Mouse (Mus musculus) adrenal gland, postnatal 4 days (tissue): Measurements from ENCODE around the gene Acvr2b. TPM values are rescaled to one million over a fixed set of nuclear protein-coding genes. Genes with fewer than 3 reads are reported as not detected.

Experiments
- DNase-seq, 2 experiments: peaks; one replicate each; pipeline ENCODE4 v3.0.0; 2021 to 2022; ENCODE audit warnings: low spot score in 2 of 2, mixed read lengths in 2 of 2
- total RNA-seq, 2 experiments: library from RNA; stranded (reverse); gene quantifications; 2 replicates each; pipeline ENCODE4 v1.2.3; 2021

Gene Acvr2b
- total RNA-seq, 2 experiments from 2014 or later: 15.6 to 17.6 TPM

DNA sequence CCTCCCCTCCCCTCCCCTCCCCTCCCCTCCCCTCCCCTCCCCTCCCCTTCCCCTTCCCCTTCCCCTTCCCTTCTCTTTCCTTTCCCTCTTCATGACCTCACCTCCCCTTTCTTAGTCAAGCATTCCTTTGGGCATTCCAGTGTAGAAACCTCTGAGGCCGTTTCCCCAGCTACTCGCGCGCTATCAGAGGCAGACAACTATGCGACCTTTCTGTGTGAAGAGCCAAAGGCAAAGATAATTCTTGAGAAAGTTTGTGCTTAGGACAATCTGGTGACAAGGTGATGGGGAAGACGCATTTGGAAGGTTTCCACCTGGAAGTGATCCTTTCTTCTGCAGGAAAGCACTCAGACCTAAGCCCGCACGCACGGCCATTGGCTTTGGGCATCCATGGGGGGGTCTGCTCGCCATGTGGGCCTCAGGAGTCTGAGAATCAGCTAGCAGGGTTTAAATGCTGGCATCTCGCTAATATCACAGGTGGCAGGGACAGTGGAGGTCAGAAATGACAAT, 70.5 kb downstream of the Acvr2b start:
- DNase-seq: no peak

DNA sequence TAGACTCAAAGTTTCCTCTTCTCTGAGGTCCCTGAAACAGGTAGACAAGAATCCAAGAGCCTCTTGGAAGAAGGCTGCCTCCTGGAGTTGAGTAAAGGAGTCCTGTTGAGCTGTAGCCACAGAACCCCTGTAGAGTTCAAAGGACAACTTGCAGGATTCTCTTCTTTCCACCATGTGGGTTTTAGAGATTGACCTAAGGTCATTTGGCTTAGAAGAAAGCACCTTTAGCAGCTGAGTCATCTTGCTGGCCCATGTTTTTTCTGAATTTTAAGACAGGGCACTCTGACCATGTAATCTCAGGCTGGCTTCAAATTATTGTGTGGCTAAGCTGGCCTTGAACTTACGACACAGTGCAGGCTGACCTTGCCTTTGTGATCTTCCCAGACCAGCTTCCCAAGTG, 71.1 kb downstream of the Acvr2b start:
- no peak for DNase-seq

DNA sequence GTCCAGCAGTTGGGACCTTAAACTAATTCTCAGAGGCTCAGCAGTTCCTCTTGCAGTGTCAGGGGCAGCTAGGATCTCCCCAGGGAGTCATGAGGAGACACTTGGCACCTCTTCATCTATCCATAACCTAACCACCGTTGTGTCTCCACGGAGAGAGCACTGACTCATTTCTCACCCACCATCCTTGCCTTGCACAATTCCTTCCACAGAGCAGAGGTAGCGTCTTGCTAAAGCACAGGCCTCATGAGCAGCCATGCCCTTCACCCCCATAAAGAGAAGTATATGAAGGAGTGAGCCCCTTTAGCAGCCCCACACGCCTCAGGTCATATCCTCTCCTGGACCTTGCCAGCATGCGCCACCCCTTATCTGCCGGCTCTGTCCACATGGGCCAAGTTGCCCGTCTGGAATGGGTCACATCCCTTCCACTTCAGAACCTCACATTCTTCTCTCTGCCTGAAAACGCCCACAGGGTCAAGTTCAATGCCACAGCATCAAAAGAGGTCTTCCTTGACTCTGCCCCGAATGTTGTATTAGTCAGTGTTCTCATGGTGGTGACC, 71.8 kb downstream of the Acvr2b start:
- DNase-seq: no peak

DNA sequence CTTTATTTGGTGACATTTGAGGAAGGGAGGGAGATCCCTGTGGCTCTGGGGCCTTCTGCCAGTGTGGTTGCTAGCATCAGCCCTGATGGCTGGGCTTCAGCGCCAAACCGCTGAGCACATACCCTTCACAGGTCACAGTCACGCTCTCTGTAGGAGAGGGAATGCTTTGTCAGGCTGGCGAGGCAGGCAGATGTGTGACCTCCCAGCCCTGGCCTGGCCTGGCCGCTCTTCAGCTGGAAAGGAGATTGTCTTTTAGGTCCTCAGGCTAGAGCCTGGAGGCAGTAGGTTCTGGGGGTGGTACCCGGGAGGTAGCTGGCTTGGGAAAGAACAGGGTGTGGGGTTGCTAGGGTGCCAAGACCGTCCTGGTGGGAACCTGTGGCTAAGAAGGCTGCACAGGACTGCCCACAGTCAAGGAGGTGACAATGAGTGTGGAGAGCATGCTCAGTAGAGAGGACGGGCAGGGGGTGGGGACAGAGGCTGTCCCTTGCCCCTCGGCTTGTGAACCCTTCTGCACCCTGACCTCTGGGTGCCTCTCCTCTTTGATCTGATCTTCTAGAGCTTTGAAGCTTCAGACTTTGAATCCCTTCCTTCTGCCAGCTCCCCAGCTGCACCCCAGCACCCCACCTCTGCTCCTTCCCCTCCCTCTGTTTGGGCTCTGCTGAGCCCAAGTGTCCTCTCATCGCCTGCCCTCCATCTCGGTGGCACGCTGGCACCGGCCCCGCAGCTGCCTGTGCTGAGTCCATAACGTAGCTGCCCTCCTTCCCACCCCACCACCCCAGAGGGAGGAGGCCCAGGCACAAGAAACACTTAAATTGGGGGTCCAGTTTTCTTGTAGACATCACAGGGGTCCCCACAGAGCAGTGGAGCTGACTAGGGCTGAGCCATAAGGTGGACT, 73.0 kb downstream of the Acvr2b start:
- DNase-seq: no peak

- DNase-seq: no peak
Observed at GRCm38 (mm10) chr9:119477754-119478153, 75.8 kb downstream of the Acvr2b start.

GRCm38 (mm10) chr9:119478345-119478744, 76.4 kb downstream of the Acvr2b start:
- no peak for DNase-seq

GRCm38 (mm10) chr9:119479297-119479696, 77.4 kb downstream of the Acvr2b start:
- peak in 1 of 2 experiments; percentile 35 for DNase-seq

- DNase-seq: no peak
Observed at GRCm38 (mm10) chr9:119481612-119482011, 79.7 kb downstream of the Acvr2b start.

DNA sequence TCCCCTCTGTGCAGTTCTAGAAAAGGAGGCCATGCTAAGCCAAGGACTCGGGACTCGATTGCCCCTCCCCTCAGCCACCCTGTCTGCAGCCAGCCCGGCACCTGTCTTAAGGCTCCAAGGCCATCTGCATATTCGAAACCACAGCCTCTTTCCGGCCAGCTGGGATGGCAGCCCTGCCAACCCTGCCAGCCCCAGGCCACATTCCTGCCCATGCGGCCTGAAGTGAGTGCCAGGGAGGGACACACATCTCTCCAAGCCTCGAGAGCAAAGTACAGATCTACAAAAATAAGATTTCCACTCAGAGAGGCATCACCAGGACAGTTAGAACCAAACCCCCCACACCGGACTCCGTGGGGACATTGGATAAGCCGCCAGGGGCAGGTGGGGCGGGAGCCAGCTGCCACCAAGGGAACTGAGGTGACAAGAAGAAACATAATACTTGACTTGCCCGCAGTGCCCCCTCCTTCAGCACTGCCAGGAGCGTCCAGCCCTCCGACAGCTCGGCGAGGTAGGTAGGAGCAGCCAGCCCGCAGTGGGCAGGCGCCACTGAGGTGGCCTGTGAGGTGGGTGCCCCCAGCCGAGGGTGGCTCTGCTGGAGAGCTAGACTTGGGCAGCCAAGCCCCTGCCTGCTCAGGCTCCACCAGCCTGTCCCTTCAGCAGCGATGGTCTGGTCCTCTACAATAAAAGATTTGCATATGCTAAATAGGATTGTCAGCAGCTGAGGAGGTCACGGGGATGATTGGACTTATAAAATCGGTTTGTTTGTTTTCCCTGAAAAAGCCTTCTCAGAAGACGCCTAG, 81.8 kb downstream of the Acvr2b start:
- DNase-seq: no peak

DNA sequence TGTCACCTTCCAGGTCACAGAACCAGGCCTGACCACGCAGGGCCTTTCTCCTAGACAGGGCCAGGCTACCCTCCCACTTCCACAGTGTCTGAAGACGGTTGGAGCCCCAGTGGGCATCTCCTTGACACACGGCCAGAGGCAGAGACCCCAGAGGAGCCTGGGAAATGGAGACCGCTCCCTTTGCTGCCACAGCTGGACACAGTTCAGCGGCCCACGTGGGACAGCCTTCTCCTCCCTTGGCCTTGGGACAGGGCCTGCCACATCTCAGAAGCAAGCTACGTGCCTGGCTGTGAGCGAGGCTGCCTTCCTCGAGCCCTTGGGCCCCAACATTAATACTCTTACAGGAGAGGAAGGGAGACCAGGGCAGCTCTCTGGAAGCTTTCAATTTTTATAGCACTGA, 82.5 kb downstream of the Acvr2b start:
- DNase-seq: no peak

Other genes with a start within 250 kb of the Acvr2b start
- 10 to 100 TPM; 15.9 to 23.3 TPM for gene Acaa1b, start 245.0 kb upstream of the Acvr2b start, total RNA-seq
- not detected for gene Gm47289, start 243.0 kb upstream of the Acvr2b start, total RNA-seq
- 1 to 10 TPM in 1 of 2 experiments, not detected in 1; 2.1 TPM for gene Slc22a13, start 193.0 kb upstream of the Acvr2b start, total RNA-seq
- 10 to 100 TPM; 36.0 to 39.5 TPM for gene Oxsr1, start 79.7 kb upstream of the Acvr2b start, total RNA-seq
- 100 to 1,000 TPM; 115 to 119 TPM for gene Acaa1a, start 62.4 kb upstream of the Acvr2b start, total RNA-seq
- gene Myd88, start 60.7 kb upstream of the Acvr2b start, total RNA-seq: 10 to 100 TPM; 29.4 to 31.3 TPM
- 10 to 100 TPM in 1 of 2 experiments, 1 to 10 TPM in 1; 7.3 to 16.5 TPM for gene Xylb, start 44.7 kb upstream of the Acvr2b start, total RNA-seq
- gene Slc22a14, start 36.6 kb upstream of the Acvr2b start, total RNA-seq: not detected
- 1 to 10 TPM; 6.1 to 6.6 TPM for gene Exog, start 42.8 kb downstream of the Acvr2b start, total RNA-seq
- under 1 TPM; 0.25 to 0.36 TPM for gene Scn5a, start 176.9 kb downstream of the Acvr2b start, total RNA-seq